Comparison of ENCODE assay signal across 8 mouse cellular contexts in the genomic region with DNA sequence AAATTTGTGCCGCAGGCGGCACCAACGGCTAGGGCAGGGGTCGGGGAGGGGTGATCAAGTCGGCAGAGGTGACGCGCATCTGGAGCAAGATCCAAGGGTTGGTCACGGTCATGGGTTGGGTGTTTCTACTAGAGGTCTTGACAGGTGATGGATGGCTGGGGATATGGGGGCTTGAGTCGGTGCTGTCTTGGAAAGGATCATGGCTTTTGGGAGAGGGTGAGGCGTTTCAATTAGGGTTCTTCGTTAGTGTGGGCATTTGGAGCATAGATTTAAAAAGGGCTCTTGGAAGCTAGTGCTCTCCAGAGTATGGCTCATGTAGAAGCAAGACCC. TPM values are rescaled to one million over a fixed set of nuclear protein-coding genes. Genes with fewer than 3 reads are reported as not detected.
DNase-seq lines count a peak whose midpoint lies in the region; ATAC-seq and TF ChIP-seq lines count a peak whose summit lies in the region.

No protein-coding gene starts in this region.

- H3K9me3 ChIP-seq in heart, embryonic 12.5 days (replicated peaks): no peaks in the 10 kb centered on the region
- no peaks in the 10 kb centered on the region for H3K9me3 ChIP-seq in E14TG2a.4 (ENCODE audit: low read length)
- H3K9me3 ChIP-seq in forebrain, embryonic 14.5 days (replicated peaks; ENCODE audit: control insufficient read depth, low read length): no peaks in the 10 kb centered on the region
- no peaks in the 10 kb centered on the region for H3K9me3 ChIP-seq in liver, embryonic 15.5 days (replicated peaks)

- H3K36me3 ChIP-seq in heart, embryonic 12.5 days: peaks cover 22% of the 10 kb centered on the region
- H3K36me3 ChIP-seq in E14TG2a.4 (ENCODE audit: insufficient read depth, low read length): peaks cover 37% of the 10 kb centered on the region
- 0 out of 2 replicates have a peak, but pooled peaks cover 7% of the 10 kb centered on the region for H3K36me3 ChIP-seq in forebrain, embryonic 14.5 days (ENCODE audit: control insufficient read depth, insufficient read depth, low read length)
- peaks cover 28% of the 10 kb centered on the region for H3K36me3 ChIP-seq in liver, embryonic 15.5 days (replicated peaks)

- H3K27me3 ChIP-seq in heart, embryonic 12.5 days (replicated peaks): no peaks in the 10 kb centered on the region
- no peaks in the 10 kb centered on the region for H3K27me3 ChIP-seq in E14TG2a.4 (ENCODE audit: insufficient read depth, low read length)
- H3K27me3 ChIP-seq in forebrain, embryonic 14.5 days (replicated peaks; ENCODE audit: control insufficient read depth, insufficient read depth, low read length): no peaks in the 10 kb centered on the region
- H3K27me3 ChIP-seq in liver, embryonic 15.5 days: no peaks in the 10 kb centered on the region

- peak overlapping the region; percentile 73 for H3K4me3 ChIP-seq in heart, embryonic 12.5 days
- peak overlapping the region; percentile 84 for H3K4me3 ChIP-seq in E14TG2a.4 (replicated peaks; ENCODE audit: low read length)
- peak overlapping the region; percentile 44 for H3K4me3 ChIP-seq in forebrain, embryonic 14.5 days (ENCODE audit: low read depth, low read length)
- peak overlapping the region; percentile 72 for H3K4me3 ChIP-seq in liver, embryonic 15.5 days (replicated peaks)

- no peak for TF ChIP-seq CTCF in E14TG2a.4 (conservative IDR thresholded peaks at IDR 0.05; ENCODE audit: low read length)

- peak overlapping the region; percentile 73 for H3K9ac ChIP-seq in heart, embryonic 12.5 days
- H3K9ac ChIP-seq in forebrain, embryonic 14.5 days (ENCODE audit: low read length): peak overlapping the region; percentile 65
- peak overlapping the region; percentile 70 for H3K9ac ChIP-seq in liver, embryonic 15.5 days

- peak overlapping the region; percentile 27; the same call in 1 of the 2 replicates for H3K27ac ChIP-seq in heart, embryonic 12.5 days (ENCODE audit: poor library complexity, severe bottlenecking)
- H3K27ac ChIP-seq in forebrain, embryonic 14.5 days (ENCODE audit: low read depth, low read length): no peak overlapping the region
- H3K27ac ChIP-seq in liver, embryonic 15.5 days (replicated peaks): peak overlapping the region; percentile 87

- peak overlapping the region; percentile 76 for H3K4me2 ChIP-seq in heart, embryonic 12.5 days
- peak overlapping the region; percentile 61 for H3K4me2 ChIP-seq in forebrain, embryonic 14.5 days (ENCODE audit: low read length)
- peak overlapping the region; percentile 66 for H3K4me2 ChIP-seq in liver, embryonic 15.5 days

- WGBS in heart, embryonic 12.5 days: 9% methylated on average over 11 of the region's 11 CpGs
- 48% methylated on average over 11 of the region's 11 CpGs for WGBS in forebrain, embryonic 14.5 days
- 17% methylated on average over 11 of the region's 11 CpGs for WGBS in liver, embryonic 15.5 days (ENCODE audit: insufficient replicate concordance)

- DNase-seq in heart, adult 9 months (ENCODE audit: low spot score in 2 of 2): no peak
- no peak for DNase-seq in forebrain, embryonic 14.5 days (ENCODE audit: low spot score)
- no peak for DNase-seq in right cerebral cortex, postnatal 36 days (ENCODE audit: low spot score in 2 of 2)
- DNase-seq in right cerebral cortex, postnatal 10 days (ENCODE audit: low spot score in 2 of 2): no peak
- DNase-seq in thymus, postnatal 0 days (ENCODE audit: low spot score): no peak

- no peak for ATAC-seq in heart, embryonic 12.5 days (ENCODE audit: insufficient number of reproducible peaks, low FRiP score)
- ATAC-seq in forebrain, embryonic 14.5 days: no peak
- ATAC-seq in liver, embryonic 15.5 days (ENCODE audit: insufficient read depth): peak; percentile 23; the same call in 1 of the 2 replicates

- peaks cover 6% of the 10 kb centered on the region for H3K4me1 ChIP-seq in heart, embryonic 12.5 days (replicated peaks)
- peaks cover 41% of the 10 kb centered on the region for H3K4me1 ChIP-seq in E14TG2a.4 (replicated peaks; ENCODE audit: low read depth, low read length)
- H3K4me1 ChIP-seq in forebrain, embryonic 14.5 days (ENCODE audit: control insufficient read depth, insufficient read depth, low read length): no peaks in the 10 kb centered on the region
- peaks cover 10% of the 10 kb centered on the region for H3K4me1 ChIP-seq in liver, embryonic 15.5 days (replicated peaks)

RNA-seq across cellular contexts. Expression of a gene that starts 0.2 kb away (rescaled TPM):
- polyA plus RNA-seq in heart, embryonic 12.5 days (2016; fragmentation: Nextera tagmentation; extraction: Ambion mirVana): not detected in 2 replicates
- not detected in 2 replicates for polyA plus RNA-seq in forebrain, embryonic 14.5 days (2014; fragmentation: Nextera tagmentation; extraction: Ambion mirVana)
- 0.31 TPM in 1 of 2 replicates, not detected in the other for polyA plus RNA-seq in liver, embryonic 15.5 days (2015; fragmentation: Nextera tagmentation; extraction: Ambion mirVana)
- polyA plus RNA-seq in thymus, postnatal 0 days (2015; fragmentation: Nextera tagmentation; extraction: Ambion mirVana): 0.46 and 1.0 TPM in 2 replicates

RNA-seq across cellular contexts. Expression of a gene that starts 6.0 kb away (rescaled TPM):
- polyA plus RNA-seq in heart, embryonic 12.5 days (2016; fragmentation: Nextera tagmentation; extraction: Ambion mirVana): 43.5 and 44.3 TPM in 2 replicates
- 139 and 145 TPM in 2 replicates for polyA plus RNA-seq in forebrain, embryonic 14.5 days (2014; fragmentation: Nextera tagmentation; extraction: Ambion mirVana)
- polyA plus RNA-seq in liver, embryonic 15.5 days (2015; fragmentation: Nextera tagmentation; extraction: Ambion mirVana): 5.6 and 5.8 TPM in 2 replicates
- polyA plus RNA-seq in thymus, postnatal 0 days (2015; fragmentation: Nextera tagmentation; extraction: Ambion mirVana): 14.7 and 20.6 TPM in 2 replicates

RNA-seq across cellular contexts. Expression of a gene that starts 8.1 kb away (rescaled TPM):
- 21.6 and 22.4 TPM in 2 replicates for polyA plus RNA-seq in heart, embryonic 12.5 days (2016; fragmentation: Nextera tagmentation; extraction: Ambion mirVana)
- 30.2 and 31.3 TPM in 2 replicates for polyA plus RNA-seq in forebrain, embryonic 14.5 days (2014; fragmentation: Nextera tagmentation; extraction: Ambion mirVana)
- polyA plus RNA-seq in liver, embryonic 15.5 days (2015; fragmentation: Nextera tagmentation; extraction: Ambion mirVana): 16.0 and 17.5 TPM in 2 replicates
- 42.2 and 45.5 TPM in 2 replicates for polyA plus RNA-seq in thymus, postnatal 0 days (2015; fragmentation: Nextera tagmentation; extraction: Ambion mirVana)

RNA-seq across cellular contexts. Expression of a gene that starts 25.3 kb away (rescaled TPM):
- 35.5 and 36.4 TPM in 2 replicates for polyA plus RNA-seq in heart, embryonic 12.5 days (2016; fragmentation: Nextera tagmentation; extraction: Ambion mirVana)
- 56.2 and 57.4 TPM in 2 replicates for polyA plus RNA-seq in forebrain, embryonic 14.5 days (2014; fragmentation: Nextera tagmentation; extraction: Ambion mirVana)
- polyA plus RNA-seq in liver, embryonic 15.5 days (2015; fragmentation: Nextera tagmentation; extraction: Ambion mirVana): 13.3 and 14.1 TPM in 2 replicates
- 28.8 and 28.9 TPM in 2 replicates for polyA plus RNA-seq in thymus, postnatal 0 days (2015; fragmentation: Nextera tagmentation; extraction: Ambion mirVana)

RNA-seq across cellular contexts. Expression of a gene that starts 28.5 kb away (rescaled TPM):
- 6.6 and 8.2 TPM in 2 replicates for polyA plus RNA-seq in heart, embryonic 12.5 days (2016; fragmentation: Nextera tagmentation; extraction: Ambion mirVana)
- polyA plus RNA-seq in forebrain, embryonic 14.5 days (2014; fragmentation: Nextera tagmentation; extraction: Ambion mirVana): 43.8 and 45.3 TPM in 2 replicates
- polyA plus RNA-seq in liver, embryonic 15.5 days (2015; fragmentation: Nextera tagmentation; extraction: Ambion mirVana): 0.92 and 1.5 TPM in 2 replicates
- 6.7 and 8.2 TPM in 2 replicates for polyA plus RNA-seq in thymus, postnatal 0 days (2015; fragmentation: Nextera tagmentation; extraction: Ambion mirVana)
